Mouse (Mus musculus): ENCODE measurements at regions not wholly inside any gene's neighbourhood (a gene's known extent, or its start where the extent isn't known, plus 50 kb on each side); places are given as distances from the start of the nearest gene placed in this dataset.

GRCm38 (mm10) chr4:84805431-84805830 lies 78.7 kb upstream of the Cntln start:
- DNase-seq (ENCODE audit: low spot score): peak; percentile 24

DNA sequence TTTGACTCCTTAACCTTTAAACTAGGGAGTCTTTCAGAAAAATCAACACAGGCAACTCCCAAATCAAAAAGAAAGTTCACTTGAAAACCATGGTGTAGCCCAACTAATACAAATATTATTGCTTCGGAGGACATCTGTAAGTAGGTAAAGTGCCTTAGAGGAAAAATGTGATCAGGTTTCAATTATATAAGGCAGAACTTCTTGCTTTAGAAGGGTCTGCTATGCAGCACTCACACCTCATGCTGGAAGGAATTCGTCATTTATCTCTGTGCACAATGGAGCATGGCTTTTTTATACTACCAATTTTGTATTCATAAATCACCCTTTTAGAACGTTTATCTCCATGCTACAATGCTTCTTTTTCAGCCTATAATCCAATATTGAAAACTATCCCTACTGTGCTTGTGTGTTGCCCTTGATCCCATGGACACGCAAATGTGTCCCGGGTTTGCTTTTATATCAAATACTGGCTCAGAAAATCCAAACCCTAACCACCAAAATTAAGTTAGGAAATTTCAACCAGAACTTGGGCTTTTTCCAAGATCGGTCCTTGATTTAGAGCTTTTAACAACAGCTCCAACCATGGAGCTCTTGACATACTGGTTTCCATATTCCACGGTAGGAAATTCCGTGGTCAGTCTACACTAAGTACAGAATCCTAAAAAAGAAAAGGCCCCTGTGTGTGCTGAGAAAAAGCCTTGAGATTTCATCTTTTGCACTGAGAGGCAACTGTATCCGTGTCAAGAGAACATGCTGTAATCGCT lies 90.8 kb upstream of the Cntln start:
- no peak for DNase-seq (ENCODE audit: low spot score)

DNA sequence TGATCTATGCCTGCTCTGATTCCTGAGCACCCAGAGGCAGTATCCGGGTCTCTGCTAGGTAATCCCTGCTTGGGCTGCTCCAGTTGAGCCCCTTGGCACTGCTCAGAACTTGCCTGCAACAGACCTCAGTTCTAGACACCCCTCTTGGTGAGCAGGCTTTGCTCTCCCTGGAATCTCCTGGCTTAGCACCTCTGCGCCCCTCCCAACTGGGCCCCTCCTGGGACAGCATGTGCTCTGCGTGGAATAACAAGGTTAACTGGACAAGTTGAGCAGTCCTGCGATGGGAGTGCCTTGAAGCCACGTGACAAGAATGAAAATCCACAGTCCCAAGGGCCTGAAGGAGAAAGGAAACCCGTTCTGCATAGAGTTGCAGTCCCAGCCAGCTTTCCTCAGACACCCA lies 97.5 kb upstream of the Cntln start:
- DNase-seq (ENCODE audit: low spot score): peak; percentile 32

GRCm38 (mm10) chr4:84768161-84768560 lies 93.1 kb upstream of the Bnc2 start:
- peak; percentile 7 for DNase-seq (ENCODE audit: low spot score)

DNA sequence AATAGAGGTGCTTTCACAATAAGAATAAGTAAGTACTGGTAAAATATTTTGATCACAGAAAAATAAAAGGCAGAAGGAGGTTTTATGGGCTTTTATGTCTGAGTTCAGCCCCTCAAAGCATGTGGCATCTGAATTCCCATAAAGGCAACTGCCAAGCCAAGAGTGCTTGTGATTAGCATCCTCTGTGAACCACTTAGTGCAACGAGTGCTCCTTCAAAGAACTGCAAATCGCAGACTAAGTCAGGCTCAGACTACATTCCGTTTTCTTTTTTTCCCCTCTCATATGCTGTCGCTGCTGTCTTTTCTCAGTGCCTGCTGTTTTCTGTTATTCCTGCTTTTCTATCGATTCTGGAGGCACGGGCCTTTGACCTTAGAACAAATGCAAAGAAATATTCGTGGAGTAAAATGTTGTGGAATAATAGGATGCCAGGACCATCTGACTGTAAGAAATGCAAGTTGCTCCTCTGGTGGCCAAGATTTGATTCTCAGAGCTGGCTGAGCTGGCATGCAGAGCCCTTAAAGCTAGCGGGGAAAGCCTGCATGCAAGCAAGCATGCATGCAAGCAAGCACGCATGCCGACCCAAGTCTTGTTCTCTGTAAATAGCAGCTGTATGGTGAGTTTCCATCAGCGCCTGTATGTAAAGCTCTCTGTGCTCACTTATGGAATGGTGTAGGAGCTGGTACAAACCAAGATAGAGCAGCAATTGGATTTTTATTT lies 91.8 kb upstream of the Bnc2 start:
- DNase-seq (ENCODE audit: low spot score): no peak

GRCm38 (mm10) chr4:84757172-84757571 lies 82.1 kb upstream of the Bnc2 start:
- DNase-seq (ENCODE audit: low spot score): no peak

DNA sequence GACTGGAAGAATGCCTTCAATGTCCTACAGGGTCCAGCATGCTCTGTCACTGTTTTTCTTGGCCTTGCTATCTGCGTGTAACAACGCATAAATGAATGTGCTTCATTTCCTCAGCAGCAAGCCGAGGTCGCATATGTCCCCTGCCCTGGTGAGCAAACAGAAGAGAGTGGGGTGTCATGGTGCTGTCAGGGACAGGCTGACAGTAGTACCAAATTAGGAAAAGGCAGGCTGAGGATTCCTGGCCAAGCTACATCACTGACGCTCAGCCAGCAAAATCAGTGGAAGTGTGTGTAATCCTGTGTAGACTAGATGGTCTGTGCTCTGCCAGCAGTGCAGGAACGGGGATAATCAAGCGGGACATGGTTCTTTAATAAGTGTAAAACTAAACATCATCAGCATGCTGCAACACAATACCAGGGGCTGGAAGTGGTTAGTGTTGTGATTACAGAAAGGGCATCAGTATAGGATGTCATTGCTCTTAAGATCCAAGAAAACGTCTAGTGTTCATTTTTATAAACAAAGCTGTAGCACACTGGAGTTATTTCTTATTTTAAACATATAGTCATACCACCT lies 77.6 kb upstream of the Bnc2 start:
- peak; percentile 4 for DNase-seq (ENCODE audit: low spot score)

GRCm38 (mm10) chr4:84741301-84741700 lies 66.2 kb upstream of the Bnc2 start:
- no peak for DNase-seq (ENCODE audit: low spot score)

- no peak for DNase-seq (ENCODE audit: low spot score)
Measured at GRCm38 (mm10) chr4:84740816-84741215, 65.7 kb upstream of the Bnc2 start.
